Mouse (Mus musculus): ENCODE results near the gene Itk.

DNA sequence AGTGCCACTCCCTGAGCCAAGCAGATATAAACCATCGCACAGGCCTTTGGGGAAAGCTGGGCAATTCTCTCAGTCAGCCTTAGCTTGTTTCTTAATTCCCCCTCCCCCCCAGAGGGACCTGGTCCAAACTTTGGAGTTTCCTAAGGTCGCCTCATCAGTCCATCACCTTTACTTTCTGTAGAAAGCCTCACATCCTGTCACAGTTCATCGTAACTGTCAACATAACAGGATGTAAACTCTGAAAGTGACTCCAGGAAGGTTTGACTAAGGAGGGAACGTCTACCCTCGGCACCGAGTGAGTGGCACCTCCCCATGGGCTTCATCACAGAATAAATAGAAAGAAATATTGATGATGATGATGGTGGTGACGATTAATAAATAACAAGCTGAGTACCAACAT lies 81.5 kb downstream of the Itk start:
- no peak for TF ChIP-seq CTCF (conservative IDR thresholded peaks at IDR 0.05; ENCODE audit: insufficient read depth, insufficient read length, low read depth, low read length)
- no peak for TF ChIP-seq POLR2A (IDR thresholded peaks at IDR 0.05; ENCODE audit: low read depth, low read length)
